In genomic region chr4:155367739-155368138, GRCm38 (mm10) we compare ENCODE assay signal across 26 mouse cellular contexts. TPM values are rescaled to one million over a fixed set of nuclear protein-coding genes. Genes with fewer than 3 reads are reported as not detected.
"Had no signal": no experiment of that assay in that cellular context is flagged by ENCODE, and none has a peak within 500 bp of the region (broad histone marks: within the 10 kb centered on the region; RNA-seq: fewer than 3 reads in every experiment).

No protein-coding gene starts in this region.

- H3K4me2 ChIP-seq: heart, embryonic 12.5 days; hindbrain, embryonic 12.5 days; hindbrain, embryonic 14.5 days; kidney, embryonic 15.5 days; limb, embryonic 13.5 days; limb, embryonic 15.5 days; liver, embryonic 12.5 days had no signal

- H3K9me3 ChIP-seq: heart, embryonic 12.5 days; hindbrain, embryonic 10.5 days; hindbrain, embryonic 12.5 days; kidney, embryonic 15.5 days; limb, embryonic 13.5 days; limb, embryonic 15.5 days; liver, embryonic 12.5 days had no signal

- H3K4me3 ChIP-seq: heart, adult 2 months; heart, embryonic 12.5 days; hindbrain, embryonic 12.5 days; kidney, embryonic 15.5 days; limb, embryonic 13.5 days; limb, embryonic 15.5 days; liver, embryonic 12.5 days had no signal

- H3K36me3 ChIP-seq: heart, embryonic 12.5 days; hindbrain, embryonic 10.5 days; hindbrain, embryonic 12.5 days; kidney, embryonic 15.5 days; limb, embryonic 13.5 days; limb, embryonic 15.5 days; liver, embryonic 12.5 days had no signal

- H3K9ac ChIP-seq: heart, embryonic 12.5 days; hindbrain, embryonic 12.5 days; hindbrain, embryonic 14.5 days; kidney, embryonic 15.5 days; limb, embryonic 13.5 days; limb, embryonic 15.5 days; liver, embryonic 12.5 days; liver, embryonic 14.5 days had no signal

- H3K27ac ChIP-seq: heart, adult 2 months; hindbrain, embryonic 10.5 days; hindbrain, embryonic 12.5 days; hindbrain, embryonic 14.5 days; kidney, embryonic 15.5 days; kidney, postnatal 0 days; limb, embryonic 13.5 days; limb, embryonic 15.5 days; liver, embryonic 12.5 days; liver, embryonic 14.5 days had no signal

- ATAC-seq: hindbrain, embryonic 16.5 days; inflammation-experienced regulatory T-cells, adult 6 months; liver, embryonic 12.5 days had no signal

- H3K4me1 ChIP-seq: heart, embryonic 12.5 days; hindbrain, embryonic 12.5 days; limb, embryonic 13.5 days; limb, embryonic 15.5 days; liver, embryonic 12.5 days had no signal

- DNase-seq: gastrocnemius, postnatal 14 days; gastrocnemius, postnatal 36 days; heart, adult 2 months; heart, postnatal 4 days; kidney, adult 11 months; kidney, adult 2 months; kidney, adult 9 months; kidney, postnatal 14 days; kidney, postnatal 36 days; layer of hippocampus, adult 9-11 months; layer of hippocampus, postnatal 36 days; left cerebral cortex, postnatal 4 days had no signal

RNA-seq across cellular contexts. Expression of gene Gabrd, which starts 30.2 kb away (rescaled TPM):
- polyA plus RNA-seq: heart, embryonic 12.5 days; heart, embryonic 14.5 days; hindbrain, embryonic 10.5 days; hindbrain, embryonic 12.5 days; kidney, embryonic 15.5 days; liver, embryonic 12.5 days; liver, embryonic 14.5 days; liver, embryonic 16.5 days had no signal
